Mouse (Mus musculus) liver, postnatal 0 days (tissue): ENCODE measurements around the gene Tex48. TPM values are rescaled to one million over a fixed set of nuclear protein-coding genes. Genes with fewer than 3 reads are reported as not detected.

ENCODE experiments used
- ATAC-seq: fragments of 200-750 bp; cut with Nextera tagmentation; 2 replicates; pipeline ENCODE4 v1.8.0; 2017; ENCODE audit warnings: mild to moderate bottlenecking, moderate library complexity
- DNase-seq: peaks from one replicate; pipeline ENCODE4 v3.0.0-alpha.2; 2016
- H3K27ac ChIP-seq: fragments of 300-500 bp; sonication (generic); 2 replicates; pipeline ENCODE4 v1.5.1; 2014; ENCODE audit warnings: antibody characterized with exemption, moderate library complexity, mild to moderate bottlenecking, low read depth
- H3K27me3 ChIP-seq: fragments of 300-500 bp; sonication (generic); 2 replicates; pipeline ENCODE4 v1.6.1; 2014; ENCODE audit warnings: low read length, control low read depth, mixed read lengths; ENCODE audit not compliant: insufficient read depth
- H3K36me3 ChIP-seq: fragments of 300-500 bp; sonication (generic); replicated peaks from 2 replicates; pipeline ENCODE4 v1.6.1; 2014; ENCODE audit warnings: mild to moderate bottlenecking, control low read depth, low read length, moderate library complexity, mixed read lengths; ENCODE audit not compliant: insufficient read depth
- H3K4me1 ChIP-seq: fragments of 300-500 bp; sonication (generic); 2 replicates; pipeline ENCODE4 v1.6.1; 2014; ENCODE audit warnings: antibody characterized with exemption, mild to moderate bottlenecking, control low read depth; ENCODE audit not compliant: insufficient read depth
- H3K4me2 ChIP-seq: fragments of 300-500 bp; sonication (generic); 2 replicates; pipeline ENCODE4 v1.6.1; 2014; ENCODE audit warnings: low read depth, mild to moderate bottlenecking, low read length, moderate library complexity, mixed read lengths
- H3K4me3 ChIP-seq: fragments of 300-500 bp; sonication (generic); 2 replicates; pipeline ENCODE4 v1.5.1; 2014; ENCODE audit warnings: low read depth, low read length
- H3K9ac ChIP-seq: fragments of 300-500 bp; sonication (generic); replicated peaks from 2 replicates; pipeline ENCODE4 v1.6.1; 2014; ENCODE audit warnings: mild to moderate bottlenecking, moderate library complexity
- H3K9me3 ChIP-seq: fragments of 300-500 bp; sonication (generic); 2 replicates; pipeline ENCODE4 v1.6.1; 2016; ENCODE audit warnings: mild to moderate bottlenecking, control low read depth, low read length, mixed read lengths
- CTCF ChIP-seq: sonication (generic); IDR thresholded peaks from 2 replicates; pipeline ENCODE4 v1.5.1; 2016; ENCODE audit warnings: antibody characterized with exemption, low read depth
- EP300 ChIP-seq: IDR thresholded peaks from 2 replicates; pipeline ENCODE4 v1.6.1; 2016; ENCODE audit warnings: antibody characterized with exemption, low read depth, mild to moderate bottlenecking
- WGBS: fragments of 180-500 bp; shearing (Covaris S2); extraction: QIAGEN DNeasy Blood & Tissue Kit; methylation state at CpG from one replicate; pipeline ENCODE4 v1.1.7; 2014; ENCODE audit not compliant: insufficient replicate concordance; 5-methylcytosine and 5-hydroxymethylcytosine counted together
- polyA plus RNA-seq: library from polyadenylated mRNA; unstranded; fragments of >200 nt; fragmentation: Nextera tagmentation; extraction: Ambion mirVana; gene quantifications from 2 replicates; pipeline ENCODE4 v1.2.1, GENCODE M21; 2015

Gene Tex48
- polyA plus RNA-seq, 1 experiment from 2014 or later = not detected

GRCm38 (mm10) chr4:63586240-63586639 is 36.0 kb downstream of the Tex48 start:
- H3K36me3 ChIP-seq = peaks cover 7% of the 10 kb centered on the region
- no peaks in the 10 kb centered on the region for H3K9me3 ChIP-seq
- no peak overlapping the region for H3K27ac ChIP-seq
- WGBS = 62% methylated on average over 2 of the region's 2 CpGs
- TF ChIP-seq CTCF (no peak), EP300 (no peak)
- H3K27me3 ChIP-seq = no peaks in the 10 kb centered on the region
- no peak overlapping the region for H3K4me2 ChIP-seq
- H3K4me3 ChIP-seq = no peak overlapping the region
- DNase-seq = no peak
- H3K9ac ChIP-seq = no peak overlapping the region
- no peaks in the 10 kb centered on the region for H3K4me1 ChIP-seq
- ATAC-seq = peak; percentile 13; the same call in 1 of the 2 replicates

DNA sequence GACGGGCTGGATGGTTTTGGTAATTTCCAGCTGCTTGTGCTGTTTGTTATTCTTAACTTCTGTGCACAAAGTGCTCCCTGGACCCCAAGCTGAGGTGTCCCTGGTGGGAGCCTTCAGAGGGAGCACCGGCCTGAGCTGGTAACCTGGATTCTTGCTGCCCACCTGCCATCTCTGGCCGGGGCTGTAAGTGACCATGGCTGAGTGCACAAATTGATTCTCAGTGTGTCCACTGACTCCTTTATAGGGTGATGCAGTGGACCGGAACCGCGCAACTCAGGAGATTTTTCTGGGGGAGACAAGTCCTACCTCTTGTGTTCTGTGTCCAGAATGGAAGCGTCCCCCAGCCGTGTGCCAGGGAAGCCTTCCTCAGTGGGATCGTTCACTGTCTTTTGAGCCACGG is 37.0 kb downstream of the Tex48 start:
- TF ChIP-seq EP300 (no peak), CTCF (no peak)
- H3K4me1 ChIP-seq = no peaks in the 10 kb centered on the region
- H3K36me3 ChIP-seq = peaks cover 9% of the 10 kb centered on the region
- H3K9me3 ChIP-seq = no peaks in the 10 kb centered on the region
- no peak for DNase-seq
- 86% methylated on average over 10 of the region's 10 CpGs for WGBS
- H3K27me3 ChIP-seq = no peaks in the 10 kb centered on the region
- no peak overlapping the region for H3K27ac ChIP-seq
- H3K9ac ChIP-seq = no peak overlapping the region
- H3K4me2 ChIP-seq = no peak overlapping the region
- no peak for ATAC-seq
- no peak overlapping the region for H3K4me3 ChIP-seq

GRCm38 (mm10) chr4:63582580-63582979 is 39.6 kb downstream of the Tex48 start:
- no peak overlapping the region for H3K4me3 ChIP-seq
- peaks cover 15% of the 10 kb centered on the region for H3K36me3 ChIP-seq
- WGBS = 80% methylated on average over 5 of the region's 5 CpGs
- no peak overlapping the region for H3K4me2 ChIP-seq
- no peak overlapping the region for H3K9ac ChIP-seq
- no peaks in the 10 kb centered on the region for H3K4me1 ChIP-seq
- DNase-seq (no peak), ATAC-seq (no peak)
- H3K27ac ChIP-seq = no peak overlapping the region
- H3K27me3 ChIP-seq = no peaks in the 10 kb centered on the region
- no peaks in the 10 kb centered on the region for H3K9me3 ChIP-seq
- TF ChIP-seq CTCF (no peak), EP300 (no peak)

DNA sequence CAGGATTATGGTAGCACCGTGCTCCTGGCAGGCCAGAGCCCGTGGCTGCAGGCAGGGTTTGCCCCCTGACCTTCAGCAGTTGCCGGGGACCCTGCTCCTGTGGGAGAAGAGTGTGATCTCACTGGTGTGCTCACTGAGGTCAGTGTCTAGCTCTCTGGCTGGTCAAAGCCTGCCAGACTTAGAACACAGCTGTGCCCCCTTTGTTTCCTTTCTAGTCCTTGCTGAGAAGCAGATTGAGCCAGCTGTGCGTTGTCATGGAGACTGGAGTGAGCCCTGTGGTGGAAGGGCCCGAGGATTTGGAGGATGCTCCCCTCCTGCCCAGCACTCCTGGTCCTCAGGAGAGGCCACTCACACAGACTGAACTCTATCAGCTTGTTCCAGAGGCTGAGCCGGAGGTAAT is 42.1 kb downstream of the Tex48 start:
- Histone ChIP-seq H3K9me3 (no peaks in the 10 kb centered on the region), H3K4me2 (no peak overlapping the region), H3K4me3 (no peak overlapping the region), H3K27ac (no peak overlapping the region), H3K27me3 (no peaks in the 10 kb centered on the region), H3K36me3 (peaks cover 15% of the 10 kb centered on the region), H3K4me1 (no peaks in the 10 kb centered on the region), H3K9ac (no peak overlapping the region)
- DNase-seq (no peak), ATAC-seq (no peak)
- WGBS = 74% methylated on average over 6 of the region's 6 CpGs
- TF ChIP-seq CTCF = no peak
- no peak for TF ChIP-seq EP300

- H3K4me3 ChIP-seq = no peak overlapping the region
- WGBS = 77% methylated on average over 14 of the region's 14 CpGs
- no peak overlapping the region for H3K27ac ChIP-seq
- ATAC-seq (no peak), DNase-seq (no peak)
- H3K4me1 ChIP-seq = no peaks in the 10 kb centered on the region
- no peaks in the 10 kb centered on the region for H3K27me3 ChIP-seq
- TF ChIP-seq EP300 (no peak), CTCF (no peak)
- no peaks in the 10 kb centered on the region for H3K9me3 ChIP-seq
- no peak overlapping the region for H3K9ac ChIP-seq
- no peak overlapping the region for H3K4me2 ChIP-seq
- H3K36me3 ChIP-seq = peaks cover 15% of the 10 kb centered on the region
These were observed 42.6 kb downstream of the Tex48 start for GRCm38 (mm10) chr4:63579649-63580048.

GRCm38 (mm10) chr4:63572621-63573020 is 49.6 kb downstream of the Tex48 start:
- peak; percentile 24 for DNase-seq
- Histone ChIP-seq H3K4me2 (no peak overlapping the region), H3K9me3 (no peaks in the 10 kb centered on the region), H3K27ac (no peak overlapping the region), H3K9ac (no peak overlapping the region), H3K36me3 (peaks cover 36% of the 10 kb centered on the region), H3K4me1 (no peaks in the 10 kb centered on the region), H3K4me3 (no peak overlapping the region), H3K27me3 (no peaks in the 10 kb centered on the region)
- no peak for TF ChIP-seq EP300
- TF ChIP-seq CTCF = no peak
- 70% methylated on average over 5 of the region's 5 CpGs for WGBS
- ATAC-seq = no peak
